Mouse (Mus musculus): ENCODE data around the gene Ccr3.
"Not testable (repeated sequence)": the region's sequence is repeated elsewhere in the genome, so short reads cannot be mapped to it uniquely, and the experiment has no call there.

Ccr3 gene

DNA sequence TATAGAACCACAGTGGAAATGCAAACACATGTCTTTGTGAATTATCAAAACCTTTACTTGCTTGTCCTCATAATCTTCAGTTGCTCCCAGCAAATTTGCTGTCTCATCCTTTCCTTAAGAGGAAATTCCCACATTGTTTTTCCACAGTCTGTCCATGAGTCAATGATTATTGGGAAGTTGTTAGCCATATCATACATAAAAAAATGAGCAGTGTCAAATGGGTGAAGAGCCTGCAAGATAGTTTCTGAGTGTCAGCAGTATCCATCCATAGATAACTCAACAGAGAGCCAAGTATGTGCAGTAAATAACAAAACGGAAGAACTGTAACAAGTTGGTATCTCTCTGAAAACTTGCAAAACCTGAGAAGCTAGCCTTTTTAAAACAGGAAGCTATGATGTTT is at the start of gene Ccr3:
Ccr3 (plus strand) TSS at position 301 of the 400 bp plus-strand sequence.
- DNase-seq (ENCODE audit: low read depth, low spot score), result no peak

DNA sequence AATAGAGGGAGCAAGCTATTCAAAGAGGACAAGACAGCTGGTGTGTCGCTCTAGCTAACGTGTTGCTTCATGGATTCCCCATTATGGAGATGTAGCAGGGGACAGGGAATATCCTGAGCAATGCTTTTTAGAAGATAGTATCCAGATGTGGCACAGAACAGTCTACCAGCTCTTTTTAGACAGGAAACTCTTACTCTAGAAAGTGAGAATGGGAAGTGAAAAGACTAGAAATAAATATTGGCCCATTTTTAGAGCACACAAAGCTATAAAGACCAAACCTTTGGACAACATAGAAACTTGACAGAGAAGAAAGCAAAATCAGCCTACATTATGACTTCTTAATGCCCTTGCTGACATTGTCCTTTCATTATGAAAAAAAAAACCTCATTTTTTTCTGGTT is 46.1 kb upstream of the Ccr3 start:
- no peak for DNase-seq (ENCODE audit: low read depth, low spot score)

GRCm38 (mm10) chr9:123976876-123977663 is 44.7 kb upstream of the Ccr3 start:
- DNase-seq (ENCODE audit: low read depth, low spot score), result no peak

DNA sequence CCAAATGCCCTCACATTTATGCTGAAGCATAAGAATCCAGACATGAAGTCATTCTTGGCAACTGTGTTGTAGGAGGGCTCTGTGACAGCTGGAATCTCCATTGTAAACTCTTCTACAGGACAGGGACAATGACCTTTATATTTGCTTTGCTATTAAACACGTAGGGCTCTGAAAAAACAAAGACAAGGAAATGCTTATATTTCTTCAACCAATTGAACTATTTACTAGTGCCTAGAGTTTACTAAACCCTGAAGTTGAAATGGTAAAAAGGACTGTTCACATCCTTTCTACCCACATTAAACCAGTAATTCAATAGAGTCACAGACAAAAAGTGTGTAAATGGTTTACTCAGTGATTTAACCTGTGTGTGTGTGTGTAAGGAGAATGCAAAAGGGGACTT is 43.5 kb upstream of the Ccr3 start, which contains the start of gene Ccr1l1:
Ccr1l1 (minus strand) TSS at position 101 of the 400 bp plus-strand sequence.
- no peak for DNase-seq (ENCODE audit: low read depth, low spot score)

- DNase-seq (ENCODE audit: low read depth, low spot score), result not testable (repeated sequence)
Observed at GRCm38 (mm10) chr9:123980858-123981475, 40.8 kb upstream of the Ccr3 start.

DNA sequence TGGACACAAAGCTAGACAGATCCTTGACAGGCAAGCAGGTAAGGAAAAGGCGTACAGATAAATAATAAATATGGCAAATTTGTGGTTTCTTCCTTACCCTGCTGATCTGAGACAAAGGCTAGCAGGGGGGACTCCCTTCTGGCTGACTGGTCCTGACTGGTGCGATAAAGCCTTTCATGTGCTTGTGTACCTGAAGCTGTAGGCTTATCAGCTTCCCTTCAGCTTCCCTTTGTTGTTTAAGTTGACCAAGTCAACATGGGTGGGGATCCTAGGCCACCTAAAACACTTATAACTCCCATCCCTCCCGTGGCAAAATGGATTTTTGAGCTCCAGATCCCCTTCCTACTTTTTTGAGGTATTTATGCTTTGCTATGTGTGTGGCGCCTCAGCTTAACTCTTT is 39.9 kb upstream of the Ccr3 start:
- DNase-seq (ENCODE audit: low read depth, low spot score), result no peak

GRCm38 (mm10) chr9:123982720-123983119 is 39.1 kb upstream of the Ccr3 start:
- DNase-seq (ENCODE audit: low read depth, low spot score), result no peak

- no peak for DNase-seq (ENCODE audit: low read depth, low spot score)
Observed at GRCm38 (mm10) chr9:123984943-123985342, 36.8 kb upstream of the Ccr3 start.

DNA sequence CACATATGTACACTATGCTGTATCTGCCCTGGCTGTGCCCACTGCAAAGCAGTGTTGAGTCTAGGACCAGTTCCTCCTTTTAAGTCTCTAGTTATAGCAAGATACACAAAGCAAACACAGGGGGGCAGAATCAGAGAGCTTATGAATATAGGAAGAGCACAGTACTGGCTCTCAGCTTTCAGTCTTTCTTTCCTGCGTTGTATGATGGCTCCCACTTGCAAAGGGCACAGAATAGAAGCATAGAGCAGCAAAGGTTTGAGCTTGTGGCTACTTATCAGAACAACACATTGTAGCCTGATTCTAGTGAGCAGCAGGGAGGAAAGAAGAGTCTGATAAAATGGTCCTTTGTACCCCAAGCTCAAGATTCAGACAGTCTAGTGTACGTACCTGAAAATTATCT is 35.6 kb upstream of the Ccr3 start:
- peak; percentile 62 for DNase-seq (ENCODE audit: low read depth, low spot score)

GRCm38 (mm10) chr9:123989671-123990070 is 32.1 kb upstream of the Ccr3 start:
- peak; percentile 58 for DNase-seq (ENCODE audit: low read depth, low spot score)

GRCm38 (mm10) chr9:123991312-123991906 is 30.4 kb upstream of the Ccr3 start:
- no peak for DNase-seq (ENCODE audit: low read depth, low spot score)

- DNase-seq (ENCODE audit: low read depth, low spot score), result peak; percentile 15
Observed at GRCm38 (mm10) chr9:123997719-123998118, 24.1 kb upstream of the Ccr3 start.

DNA sequence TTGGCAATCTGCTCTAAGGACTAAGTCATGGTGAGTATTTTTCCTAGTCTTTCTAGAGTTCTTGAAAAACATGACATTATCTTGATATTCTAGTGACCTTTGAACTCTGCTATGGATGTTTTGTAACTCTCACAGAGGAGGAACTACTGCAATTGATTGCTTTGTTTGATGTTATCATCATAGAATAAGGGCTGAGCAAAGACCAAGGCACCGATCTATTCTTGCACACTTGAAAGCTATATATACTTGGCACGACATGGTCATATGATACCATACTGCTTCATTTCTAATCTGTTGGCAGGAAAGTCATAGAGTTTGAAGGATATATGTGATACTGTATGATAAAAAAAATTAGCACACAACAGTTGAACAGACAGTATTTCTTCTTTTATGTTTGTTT is 22.0 kb upstream of the Ccr3 start:
- no peak for DNase-seq (ENCODE audit: low read depth, low spot score)

- DNase-seq (ENCODE audit: low read depth, low spot score), result no peak
Observed at GRCm38 (mm10) chr9:124012691-124013090, 9.1 kb upstream of the Ccr3 start.

DNA sequence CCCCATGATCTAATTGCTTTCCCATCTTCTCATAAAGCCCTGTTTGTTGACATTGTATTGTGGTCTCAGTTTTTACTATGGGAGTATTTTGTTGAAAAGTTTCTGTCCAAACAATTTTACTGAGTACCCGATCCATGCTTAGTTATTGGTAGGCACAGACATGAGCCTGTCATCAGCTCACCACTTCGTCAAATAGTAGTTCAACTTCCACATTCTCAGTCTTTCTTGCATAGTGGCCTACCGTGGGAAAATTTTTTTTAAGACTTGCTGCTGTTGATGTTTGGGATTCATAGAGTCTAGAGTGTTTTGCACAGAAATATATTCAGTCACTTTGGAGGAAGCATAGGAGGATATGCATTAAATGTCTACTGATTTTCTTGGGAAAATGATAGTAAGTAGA is 8.5 kb upstream of the Ccr3 start:
- no peak for DNase-seq (ENCODE audit: low read depth, low spot score)

DNA sequence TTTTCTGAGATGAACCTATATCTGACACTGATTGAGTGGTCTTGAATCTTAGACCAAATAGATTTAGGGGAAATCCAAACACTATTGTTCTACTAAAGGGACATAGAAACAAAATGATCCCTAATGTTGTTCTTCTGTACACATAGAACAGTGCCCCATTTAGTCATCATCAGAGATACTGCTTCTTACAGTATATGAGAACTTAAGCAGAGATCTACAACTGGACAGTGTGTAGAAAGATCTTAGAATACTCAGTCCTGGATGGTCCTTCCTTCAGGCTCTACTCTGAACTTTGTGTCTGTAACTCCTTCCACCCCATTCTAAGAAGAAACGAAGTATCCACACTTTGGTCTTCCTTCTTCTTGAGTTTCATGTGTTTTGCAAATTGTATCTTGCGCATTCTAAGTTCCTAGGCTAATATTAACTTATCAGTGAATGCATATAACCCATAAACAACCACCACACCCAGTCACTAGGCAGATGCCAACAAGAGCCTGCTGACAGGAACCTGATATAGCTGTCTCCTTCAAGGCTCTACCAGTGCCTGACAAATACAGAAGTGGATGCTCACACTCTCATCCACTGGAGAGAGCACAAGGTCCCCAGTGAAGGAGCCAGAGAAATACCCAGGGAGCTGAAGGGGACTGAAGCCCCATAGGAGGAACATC is 6.7 kb upstream of the Ccr3 start:
- no peak for DNase-seq (ENCODE audit: low read depth, low spot score)

- DNase-seq (ENCODE audit: low read depth, low spot score), result no peak
Observed at GRCm38 (mm10) chr9:124016048-124016447, 5.7 kb upstream of the Ccr3 start.

DNA sequence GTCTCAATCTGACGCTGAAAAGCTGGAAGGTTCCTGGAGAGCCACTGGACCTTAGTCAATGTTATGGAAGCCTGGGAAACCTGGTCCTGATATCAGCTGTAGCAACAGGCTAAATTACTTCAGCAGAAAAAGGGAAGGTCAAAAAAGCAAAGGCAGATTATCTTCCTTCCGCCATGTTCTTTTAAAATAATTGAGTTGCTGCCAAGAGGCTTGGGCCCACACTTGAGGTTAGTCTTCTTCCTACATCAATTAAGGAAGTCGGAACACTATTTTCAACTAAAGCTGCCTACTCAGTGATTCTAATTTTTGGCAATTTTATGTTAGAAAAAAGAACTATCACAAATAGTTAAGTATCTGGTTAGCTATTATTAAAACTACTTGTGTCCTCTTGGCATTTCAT is 1.9 kb upstream of the Ccr3 start:
- no peak for DNase-seq (ENCODE audit: low read depth, low spot score)

- peak; percentile 13 for DNase-seq (ENCODE audit: low read depth, low spot score)
Observed at GRCm38 (mm10) chr9:124033345-124033744, 11.6 kb downstream of the Ccr3 start.

DNA sequence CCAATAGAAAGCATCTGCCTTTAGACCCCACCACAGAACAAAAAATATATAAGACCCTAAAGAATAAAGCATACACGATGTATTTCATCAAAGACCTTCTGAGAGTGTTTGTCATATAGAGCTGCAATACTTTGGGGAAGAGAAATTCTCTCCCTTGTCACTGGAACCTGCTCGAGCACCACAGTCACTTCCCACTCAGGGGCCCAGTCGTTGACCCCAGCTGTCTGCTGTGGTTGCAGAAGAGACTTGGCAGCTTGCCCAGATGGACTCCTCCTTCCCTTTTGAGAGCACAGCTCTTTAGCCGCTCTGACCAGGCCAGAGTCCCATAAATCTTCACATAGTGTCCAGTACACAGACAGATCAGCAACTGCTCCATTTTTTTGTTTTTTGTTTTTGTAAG is 15.9 kb downstream of the Ccr3 start:
- DNase-seq (ENCODE audit: low read depth, low spot score), result no peak

GRCm38 (mm10) chr9:124038158-124038582 is 16.4 kb downstream of the Ccr3 start:
- no peak for DNase-seq (ENCODE audit: low read depth, low spot score)

GRCm38 (mm10) chr9:124038949-124039348 is 17.2 kb downstream of the Ccr3 start:
- DNase-seq (ENCODE audit: low read depth, low spot score), result peak; percentile 64
